Mouse (Mus musculus) embryonic facial prominence, embryonic 11.5 days (tissue): Measurements from ENCODE around the gene Mre11a. TPM values are rescaled to one million over a fixed set of nuclear protein-coding genes. Genes with fewer than 3 reads are reported as not detected.

Source experiments
- ATAC-seq: fragments of 200-750 bp; cut with Nextera tagmentation; replicated peaks from 2 replicates; pipeline ENCODE4 v1.8.0; 2017; ENCODE audit warnings: low read depth; ENCODE audit not compliant: insufficient number of reproducible peaks, low FRiP score, low TSS enrichment
- DNase-seq: peaks from one replicate; pipeline ENCODE4 v3.0.0-alpha.2; 2015; ENCODE audit warnings: low spot score
- H3K27ac ChIP-seq: fragments of 300-500 bp; sonication (generic); replicated peaks from 2 replicates; pipeline ENCODE4 v1.5.1; 2014; ENCODE audit warnings: mild to moderate bottlenecking, low read depth, low read length, control low read depth
- H3K27me3 ChIP-seq: fragments of 300-500 bp; sonication (generic); 2 replicates; pipeline ENCODE4 v1.6.1; 2014; ENCODE audit warnings: mild to moderate bottlenecking, low read length, moderate library complexity, mixed read lengths; ENCODE audit not compliant: control insufficient read depth, insufficient read depth
- H3K36me3 ChIP-seq: fragments of 300-500 bp; sonication (generic); replicated peaks from 2 replicates; pipeline ENCODE4 v1.6.1; 2014; ENCODE audit warnings: low read depth, mild to moderate bottlenecking, low read length, moderate library complexity, mixed read lengths; ENCODE audit not compliant: control insufficient read depth, insufficient read depth
- H3K4me1 ChIP-seq: fragments of 300-500 bp; sonication (generic); 2 replicates; pipeline ENCODE4 v1.6.1; 2014; ENCODE audit warnings: low read length, mixed read lengths; ENCODE audit not compliant: control insufficient read depth, insufficient read depth
- H3K4me2 ChIP-seq: fragments of 300-500 bp; sonication (generic); 2 replicates; pipeline ENCODE4 v1.6.1; 2014; ENCODE audit warnings: low read depth, mild to moderate bottlenecking, control low read depth, low read length, moderate library complexity
- H3K4me3 ChIP-seq: fragments of 300-500 bp; sonication (generic); 2 replicates; pipeline ENCODE4 v1.5.1; 2014; ENCODE audit warnings: low read depth, low read length, control low read depth
- H3K9ac ChIP-seq: fragments of 300-500 bp; sonication (generic); replicated peaks from 2 replicates; pipeline ENCODE4 v1.6.1; 2014; ENCODE audit warnings: mild to moderate bottlenecking, control low read depth, low read length
- H3K9me3 ChIP-seq: fragments of 300-500 bp; sonication (generic); replicated peaks from 2 replicates; pipeline ENCODE4 v1.6.1; 2016; ENCODE audit warnings: mild to moderate bottlenecking, low read length, inconsistent platforms, mixed read lengths; ENCODE audit not compliant: control insufficient read depth
- WGBS: fragments of 180-500 bp; shearing (Covaris S2); extraction: QIAGEN DNeasy Blood & Tissue Kit; methylation state at CpG from one replicate; pipeline ENCODE4 v1.1.7; 2014; 5-methylcytosine and 5-hydroxymethylcytosine counted together
- polyA plus RNA-seq: library from polyadenylated mRNA; unstranded; fragments of >200 nt; fragmentation: Nextera tagmentation; extraction: Ambion mirVana; gene quantifications from 2 replicates; pipeline ENCODE4 v1.2.1, GENCODE M21; 2014

Mre11a gene
- polyA plus RNA-seq, 1 experiment from 2014 or later, result 39.2 TPM

DNA sequence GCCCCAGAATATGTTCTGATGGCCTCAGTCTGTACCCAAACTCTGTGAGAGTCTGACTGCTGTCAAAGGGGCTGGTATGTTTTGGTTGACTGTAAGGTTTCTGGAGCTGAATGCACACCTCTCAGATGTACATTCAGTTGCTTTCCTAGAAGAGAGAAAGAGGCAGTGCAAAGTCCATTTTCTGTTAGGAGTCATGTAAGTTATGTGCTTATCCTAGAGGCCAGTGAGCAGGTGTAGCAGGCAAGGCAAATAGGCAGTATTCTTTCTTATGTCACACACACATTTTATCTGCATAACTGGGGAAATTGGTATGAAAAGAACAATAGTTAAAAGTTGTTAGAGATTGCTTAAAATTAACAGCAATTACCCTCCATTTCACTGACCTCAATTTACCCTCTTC lies 30.5 kb upstream of the Mre11a start:
- H3K4me1 ChIP-seq, result peaks cover 3% of the 10 kb centered on the region; the same call in 1 of the 2 replicates

DNA sequence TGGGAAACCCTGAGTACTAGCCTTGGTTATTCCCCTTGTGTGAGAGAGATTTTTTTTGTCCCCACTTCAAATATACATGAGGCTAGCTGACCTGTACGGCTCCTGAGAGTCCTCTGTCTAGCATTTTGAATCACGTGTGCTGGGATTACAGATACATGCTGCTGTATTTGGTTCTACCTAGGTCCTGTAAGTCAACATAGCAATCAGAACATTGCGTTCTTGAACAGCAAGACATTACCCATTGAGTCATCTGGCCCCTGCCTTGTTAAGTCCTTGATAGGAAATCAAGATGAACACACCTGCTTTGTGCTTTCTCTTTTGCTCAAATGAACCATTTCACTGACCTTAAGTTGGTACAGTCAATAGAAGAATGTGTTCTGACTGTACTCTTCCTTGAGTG lies 30.0 kb upstream of the Mre11a start:
- no peak overlapping the region for H3K4me3 ChIP-seq

More for the DNA sequence above, 30.5 kb upstream of the Mre11a start:
- Histone ChIP-seq H3K36me3 (no peaks in the 10 kb centered on the region), H3K4me2 (no peak overlapping the region), H3K9ac (no peak overlapping the region), H3K4me3 (no peak overlapping the region), H3K9me3 (no peaks in the 10 kb centered on the region), H3K27me3 (no peaks in the 10 kb centered on the region; the same call in 1 of the 2 replicates), H3K27ac (no peak overlapping the region)
- no peak for DNase-seq
- no peak for ATAC-seq

DNA sequence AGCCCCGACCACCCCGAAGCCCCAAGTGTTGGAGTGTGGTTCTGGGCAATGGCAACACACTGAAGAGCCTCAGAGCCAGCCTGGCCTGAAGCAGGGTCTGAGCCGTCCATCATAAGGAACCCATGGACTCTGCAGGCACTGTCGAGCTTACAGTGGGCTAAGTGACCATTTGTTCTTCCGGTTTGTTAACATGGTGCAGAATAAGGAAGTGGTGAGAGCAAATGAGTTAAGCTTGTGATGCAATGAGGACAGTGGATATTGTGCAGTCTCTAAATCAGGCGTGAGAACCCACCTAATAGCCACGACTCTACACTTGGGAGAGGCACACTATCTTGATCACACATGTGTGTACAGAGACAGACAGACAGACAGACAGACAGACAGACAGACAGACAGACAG lies 25.9 kb upstream of the Mre11a start:
- DNase-seq (no peak), ATAC-seq (no peak)
- H3K27ac ChIP-seq, result no peak overlapping the region
- H3K9ac ChIP-seq, result no peak overlapping the region
- H3K4me3 ChIP-seq, result no peak overlapping the region
- no peaks in the 10 kb centered on the region for H3K4me1 ChIP-seq
- no peaks in the 10 kb centered on the region for H3K36me3 ChIP-seq
- H3K9me3 ChIP-seq, result no peaks in the 10 kb centered on the region
- H3K4me2 ChIP-seq, result no peak overlapping the region
- H3K27me3 ChIP-seq, result no peaks in the 10 kb centered on the region
- 74% methylated on average over 7 of the region's 7 CpGs for WGBS

More for the DNA sequence above, 30.0 kb upstream of the Mre11a start:
- no peaks in the 10 kb centered on the region for H3K9me3 ChIP-seq
- H3K27ac ChIP-seq, result no peak overlapping the region
- 85% methylated on average over 3 of the region's 3 CpGs for WGBS
- H3K9ac ChIP-seq, result no peak overlapping the region
- H3K4me2 ChIP-seq, result no peak overlapping the region
- H3K27me3 ChIP-seq, result no peaks in the 10 kb centered on the region; the same call in 1 of the 2 replicates
- H3K36me3 ChIP-seq, result no peaks in the 10 kb centered on the region
- ATAC-seq (no peak), DNase-seq (no peak)
- H3K4me1 ChIP-seq, result peaks cover 3% of the 10 kb centered on the region; the same call in 1 of the 2 replicates

DNA sequence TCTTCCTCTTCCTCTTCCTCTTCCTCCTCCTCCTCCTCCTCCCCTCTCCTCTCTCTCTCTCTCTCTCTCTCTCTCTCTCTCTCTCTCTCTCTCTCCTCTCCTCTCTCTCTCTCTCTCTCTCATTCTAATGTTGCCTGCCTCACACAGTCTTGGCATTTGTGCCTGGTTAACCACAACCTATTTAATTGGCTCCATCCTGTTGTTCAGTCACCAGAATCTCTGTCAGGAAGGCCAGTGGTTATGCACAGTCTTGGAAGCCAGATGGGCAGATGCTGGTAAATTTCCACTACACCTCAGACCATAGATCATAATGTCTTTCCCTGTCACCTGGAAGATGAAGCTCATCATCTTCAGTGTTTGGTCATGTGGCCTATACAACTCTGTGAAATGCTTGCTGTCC lies 25.2 kb upstream of the Mre11a start:
- Histone ChIP-seq H3K36me3 (no peaks in the 10 kb centered on the region), H3K27me3 (no peaks in the 10 kb centered on the region), H3K4me2 (no peak overlapping the region), H3K4me3 (no peak overlapping the region), H3K9me3 (no peaks in the 10 kb centered on the region), H3K4me1 (no peaks in the 10 kb centered on the region), H3K9ac (no peak overlapping the region), H3K27ac (no peak overlapping the region)
- ATAC-seq (no peak), DNase-seq (no peak)

DNA sequence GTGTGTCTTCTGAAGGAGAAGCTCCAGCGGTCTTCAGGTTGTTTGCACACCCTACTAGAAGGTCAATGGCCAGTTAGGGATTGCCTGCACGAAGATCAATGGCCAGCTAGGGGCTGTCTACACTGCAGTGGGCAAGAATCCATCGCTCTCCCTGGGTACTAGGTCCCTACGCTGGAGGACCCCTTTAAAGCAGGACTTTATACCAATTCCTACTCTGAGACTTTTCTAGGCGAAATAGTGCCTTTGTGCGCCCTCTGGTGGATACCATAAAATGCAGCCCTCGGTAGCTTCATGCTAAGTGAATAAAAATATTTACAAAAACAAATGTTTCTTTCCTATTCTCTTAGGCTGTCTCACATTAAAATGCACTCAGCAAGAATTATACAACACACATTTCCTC lies 19.7 kb upstream of the Mre11a start:
- WGBS, result 29% methylated on average over 7 of the region's 7 CpGs
- 0 out of 2 replicates have a peak, but pooled peaks have one; percentile 23 for ATAC-seq

DNA sequence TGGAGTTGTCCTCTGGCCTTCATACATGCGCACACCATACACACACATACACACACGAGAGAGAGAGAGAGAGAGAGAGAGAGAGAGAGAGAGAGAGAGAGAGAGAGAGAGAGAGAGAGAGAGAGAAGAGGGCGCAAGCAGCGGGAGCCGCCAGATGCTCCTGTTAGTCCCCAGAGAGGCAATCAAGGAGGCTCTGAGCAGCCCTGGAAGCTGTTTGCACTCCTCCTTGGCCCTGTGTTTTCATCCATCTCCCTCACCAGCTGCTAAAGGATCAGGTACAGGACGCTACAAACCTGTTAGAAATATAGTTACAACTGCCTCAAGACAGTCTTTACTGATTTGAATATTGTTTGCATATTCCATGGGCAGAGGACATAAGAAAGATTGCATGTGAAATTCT lies 14.6 kb upstream of the Mre11a start:
- Histone ChIP-seq H3K9ac (no peak overlapping the region), H3K36me3 (no peaks in the 10 kb centered on the region), H3K27ac (no peak overlapping the region), H3K9me3 (no peaks in the 10 kb centered on the region), H3K4me2 (no peak overlapping the region), H3K27me3 (no peaks in the 10 kb centered on the region), H3K4me1 (peaks cover 3% of the 10 kb centered on the region; the same call in 1 of the 2 replicates), H3K4me3 (no peak overlapping the region)
- whole genome bisulfite sequencing, result 43% methylated on average over 5 of the region's 6 CpGs
- no peak for ATAC-seq
- DNase-seq, result no peak

More for the DNA sequence above, 19.7 kb upstream of the Mre11a start:
- DNase-seq, result peak; percentile 81
- no peaks in the 10 kb centered on the region for H3K36me3 ChIP-seq
- H3K4me3 ChIP-seq, result no peak overlapping the region
- no peaks in the 10 kb centered on the region for H3K27me3 ChIP-seq
- H3K4me1 ChIP-seq, result no peaks in the 10 kb centered on the region
- H3K9ac ChIP-seq, result no peak overlapping the region
- H3K9me3 ChIP-seq, result no peaks in the 10 kb centered on the region
- H3K27ac ChIP-seq, result no peak overlapping the region
- H3K4me2 ChIP-seq, result no peak overlapping the region

DNA sequence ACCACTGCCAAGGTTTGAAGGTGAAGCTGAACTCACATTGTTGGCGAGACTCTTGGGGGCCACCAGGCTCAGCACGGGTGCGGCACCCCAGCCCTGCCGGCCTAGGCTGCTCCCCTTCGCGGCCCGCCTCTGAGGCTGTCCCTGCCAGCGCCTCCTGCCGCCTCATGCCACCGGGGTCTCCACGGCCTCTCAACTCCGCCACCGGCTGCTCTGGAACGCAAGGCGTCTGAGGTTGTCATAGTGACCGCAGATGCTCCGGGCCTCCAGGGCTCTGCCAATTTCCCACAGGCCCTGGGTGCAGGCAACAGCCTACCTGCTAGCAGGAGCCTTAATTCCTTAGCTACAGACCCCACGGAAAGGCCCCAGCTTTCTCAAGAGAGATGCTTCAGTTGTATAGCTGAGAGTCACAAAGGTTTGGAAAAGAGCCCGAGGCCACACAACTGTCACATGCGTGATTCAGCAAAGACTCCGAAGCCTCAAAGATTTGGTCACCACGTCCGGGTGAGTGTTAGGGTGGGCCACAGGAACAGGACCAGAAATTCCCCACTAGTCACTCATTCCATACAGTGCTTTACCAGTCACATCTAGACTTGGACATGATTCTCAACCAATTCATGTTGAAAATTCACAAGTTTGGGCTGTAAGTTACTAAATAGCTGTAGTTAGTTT lies 13.5 kb upstream of the Mre11a start, which contains the start of gene 1700012B09Rik:
Gene 1700012B09Rik, minus strand, starts transcription at position 228 of the 669 bp plus-strand sequence.
- ATAC-seq (0 out of 2 replicates have a peak, but pooled peaks have one; percentile 48), DNase-seq (no peak)
- no peaks in the 10 kb centered on the region for H3K27me3 ChIP-seq
- WGBS, result 16% methylated on average over 23 of the region's 23 CpGs
- H3K4me2 ChIP-seq, result no peak within 1 kb of the TSS
- no peaks in the 10 kb centered on the region for H3K36me3 ChIP-seq
- H3K9me3 ChIP-seq, result no peaks in the 10 kb centered on the region
- H3K4me3 ChIP-seq, result no peak within 1 kb of the TSS
- H3K4me1 ChIP-seq, result peaks cover 3% of the 10 kb centered on the region; the same call in 1 of the 2 replicates
- H3K27ac ChIP-seq, result no peak within 1 kb of the TSS
- H3K9ac ChIP-seq, result 0 out of 2 replicates have a peak within 1 kb of the TSS, but pooled peaks have one; percentile 25

DNA sequence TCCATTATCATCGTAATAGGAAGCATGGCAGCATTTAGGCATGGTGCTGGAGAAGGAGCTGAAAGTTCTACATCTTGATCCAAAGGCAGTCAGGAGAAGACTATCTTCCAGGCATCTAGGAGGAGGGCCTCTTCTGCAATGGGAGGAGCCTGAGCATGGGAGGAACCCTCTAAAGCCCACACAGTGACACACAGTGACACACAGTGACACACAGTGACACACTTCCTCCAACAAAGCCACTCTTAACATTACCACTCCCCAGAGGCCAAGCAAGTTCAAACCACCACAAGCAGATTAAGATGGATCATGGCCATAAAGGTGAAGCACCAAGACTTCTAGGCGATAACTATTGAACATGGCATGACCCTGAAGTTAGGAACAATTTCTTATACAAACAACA lies 12.4 kb upstream of the Mre11a start:
- peaks cover 3% of the 10 kb centered on the region; the same call in 1 of the 2 replicates for H3K4me1 ChIP-seq
- no peak overlapping the region for H3K9ac ChIP-seq
- 90% methylated on average over 2 of the region's 2 CpGs for WGBS
- H3K4me3 ChIP-seq, result no peak overlapping the region
- H3K4me2 ChIP-seq, result no peak overlapping the region
- DNase-seq (no peak), ATAC-seq (no peak)
- H3K27ac ChIP-seq, result no peak overlapping the region
- H3K36me3 ChIP-seq, result no peaks in the 10 kb centered on the region
- no peaks in the 10 kb centered on the region for H3K9me3 ChIP-seq
- H3K27me3 ChIP-seq, result no peaks in the 10 kb centered on the region
